Mouse (Mus musculus): ENCODE results near the gene Usp35. TPM values are rescaled to one million over a fixed set of nuclear protein-coding genes. Genes with fewer than 3 reads are reported as not detected.

Usp35 gene
- total RNA-seq, 2 experiments from 2014 or later, result 0.45 to 0.64 TPM

- TF ChIP-seq CTCF (IDR thresholded peaks at IDR 0.05), result no peak
- intact Hi-C loops (cut with DNase I), result no loop called here
- no peak for DNase-seq
- Histone ChIP-seq H3K27ac (no peak overlapping the region), H3K4me3 (no peak overlapping the region)
These were observed 6.4 kb downstream of the Usp35 start for GRCm38 (mm10) chr7:97325156-97325985.

- no peak for TF ChIP-seq CTCF (IDR thresholded peaks at IDR 0.05)
- no peak overlapping the region for H3K4me3 ChIP-seq
- no peak for DNase-seq
- intact Hi-C loops (cut with DNase I), result no loop called here
- H3K27ac ChIP-seq, result no peak overlapping the region
These were observed 7.5 kb downstream of the Usp35 start for GRCm38 (mm10) chr7:97324342-97324741.

- H3K27ac ChIP-seq, result no peak overlapping the region
- TF ChIP-seq CTCF (IDR thresholded peaks at IDR 0.05), result no peak
- H3K4me3 ChIP-seq, result no peak overlapping the region
- intact Hi-C loops (cut with DNase I), result no loop called here
- DNase-seq, result no peak
These were observed 14.1 kb downstream of the Usp35 start for GRCm38 (mm10) chr7:97317706-97318105.

GRCm38 (mm10) chr7:97315656-97316055 lies 16.2 kb downstream of the Usp35 start:
- no peak for TF ChIP-seq CTCF (IDR thresholded peaks at IDR 0.05)
- intact Hi-C loops (cut with DNase I), result no loop called here
- no peak for DNase-seq
- Histone ChIP-seq H3K4me3 (no peak overlapping the region), H3K27ac (no peak overlapping the region)

GRCm38 (mm10) chr7:97314646-97315045 lies 17.2 kb downstream of the Usp35 start:
- TF ChIP-seq CTCF (IDR thresholded peaks at IDR 0.05), result no peak
- no peak for DNase-seq
- intact Hi-C loops (cut with DNase I), result no loop called here
- Histone ChIP-seq H3K4me3 (no peak overlapping the region), H3K27ac (no peak overlapping the region)

GRCm38 (mm10) chr7:97313364-97313995 lies 18.3 kb downstream of the Usp35 start:
- TF ChIP-seq CTCF (IDR thresholded peaks at IDR 0.05), result no peak
- Histone ChIP-seq H3K4me3 (no peak overlapping the region), H3K27ac (no peak overlapping the region)
- no peak for DNase-seq
- intact Hi-C loops (cut with DNase I), result no loop called here

- no peak overlapping the region for H3K27ac ChIP-seq
- no peak overlapping the region for H3K4me3 ChIP-seq
- no peak for TF ChIP-seq CTCF (IDR thresholded peaks at IDR 0.05)
- DNase-seq, result no peak
- intact Hi-C loops (cut with DNase I), result no loop called here
These were observed 19.0 kb downstream of the Usp35 start for GRCm38 (mm10) chr7:97312856-97313255.

GRCm38 (mm10) chr7:97312196-97312595 lies 19.6 kb downstream of the Usp35 start:
- no peak for TF ChIP-seq CTCF (IDR thresholded peaks at IDR 0.05)
- Histone ChIP-seq H3K27ac (no peak overlapping the region), H3K4me3 (no peak overlapping the region)
- intact Hi-C loops (cut with DNase I), result no loop called here
- DNase-seq, result no peak

GRCm38 (mm10) chr7:97311620-97312019 lies 20.2 kb downstream of the Usp35 start:
- intact Hi-C loops (cut with DNase I), result no loop called here
- H3K4me3 ChIP-seq, result no peak overlapping the region
- no peak overlapping the region for H3K27ac ChIP-seq
- no peak for DNase-seq
- no peak for TF ChIP-seq CTCF (IDR thresholded peaks at IDR 0.05)

- no peak overlapping the region for H3K27ac ChIP-seq
- no peak for DNase-seq
- TF ChIP-seq CTCF (IDR thresholded peaks at IDR 0.05), result no peak
- no peak overlapping the region for H3K4me3 ChIP-seq
- intact Hi-C loops (cut with DNase I), result no loop called here
These were observed 21.5 kb downstream of the Usp35 start for GRCm38 (mm10) chr7:97310341-97310635.

- no peak for DNase-seq
- Histone ChIP-seq H3K4me3 (no peak overlapping the region), H3K27ac (no peak overlapping the region)
- intact Hi-C loops (cut with DNase I), result no loop called here
- no peak for TF ChIP-seq CTCF (IDR thresholded peaks at IDR 0.05)
These were observed 22.1 kb downstream of the Usp35 start for GRCm38 (mm10) chr7:97309461-97310340.

- H3K27ac ChIP-seq, result no peak overlapping the region
- no peak for DNase-seq
- no peak for TF ChIP-seq CTCF (IDR thresholded peaks at IDR 0.05)
- H3K4me3 ChIP-seq, result no peak overlapping the region
- intact Hi-C loops (cut with DNase I), result no loop called here
These were observed 24.3 kb downstream of the Usp35 start for GRCm38 (mm10) chr7:97307546-97307945.

GRCm38 (mm10) chr7:97306813-97307212 lies 25.0 kb downstream of the Usp35 start:
- Histone ChIP-seq H3K27ac (no peak overlapping the region), H3K4me3 (no peak overlapping the region)
- no peak for TF ChIP-seq CTCF (IDR thresholded peaks at IDR 0.05)
- intact Hi-C loops (cut with DNase I), result no loop called here
- no peak for DNase-seq

Measured in gastrocnemius, adult 2 months (tissue).